Comparison of ENCODE assay signal across 8 mouse cellular contexts in genomic region chr2:67089418-67089817, GRCm38 (mm10).
DNase-seq lines count a peak whose midpoint lies in the region; TF ChIP-seq lines count a peak whose summit lies in the region.
"Not testable (repeated sequence)": the region's sequence is repeated elsewhere in the genome, so short reads cannot be mapped to it uniquely, and the experiment has no call there.

No protein-coding gene starts in this region.

- DNase-seq in adrenal gland, adult 8-10 months = peak; percentile 2
- DNase-seq in cerebellum, adult 9-11 months = peak; percentile 1
- peak; percentile 1 for DNase-seq in heart, postnatal 14 days
- peak; percentile 2 for DNase-seq in kidney, adult 18-20 months
- peak; percentile 8 to 12 for DNase-seq in left cerebral cortex, adult 2 months (ENCODE audit: extremely low spot score in 1 of 2, low spot score in 2 of 2)
- DNase-seq in ovary, postnatal 36 days (ENCODE audit: low spot score) = peak; percentile 7
- peak; percentile 2 for DNase-seq in thymus, postnatal 14 days
- peak; percentile 10 for DNase-seq in urinary bladder, postnatal 10 days (ENCODE audit: low spot score)

- TF ChIP-seq CTCF in left cerebral cortex, adult 2 months (IDR thresholded peaks at IDR 0.05) = not testable (repeated sequence)

- not testable (repeated sequence) for H3K4me3 ChIP-seq in left cerebral cortex, adult 2 months

- H3K27ac ChIP-seq in left cerebral cortex, adult 2 months = not testable (repeated sequence)

- intact Hi-C loops in heart, postnatal 14 days (cut with DNase I); left cerebral cortex, adult 2 months (cut with DNase I): not testable (repeated sequence)
